ENCODE assay signal across 7 mouse cellular contexts in genomic region chr6:136173191-136173896, GRCm38 (mm10). TPM values are rescaled to one million over a fixed set of nuclear protein-coding genes. Genes with fewer than 3 reads are reported as not detected.
A peak's percentile ranks its signal among the peaks of the same experiment; 100 is the strongest.
DNase-seq lines count a peak whose midpoint lies in the region; ATAC-seq and TF ChIP-seq lines count a peak whose summit lies in the region.

Gene Grin2b (minus strand): TSS chr6:136173511.

- H3K4me2 ChIP-seq in embryonic facial prominence, embryonic 13.5 days, result peak within 1 kb of the TSS; percentile 98
- H3K4me2 ChIP-seq in hindbrain, embryonic 16.5 days (ENCODE audit: low read length), result peak within 1 kb of the TSS; percentile 82

- TF ChIP-seq CTCF in liver, adult 2 months (IDR thresholded peaks at IDR 0.05; ENCODE audit: low read depth, low read length), result peak; percentile 30; the same call in 1 of the 2 replicates

- H3K27ac ChIP-seq in embryonic facial prominence, embryonic 13.5 days, result no peak within 1 kb of the TSS
- H3K27ac ChIP-seq in hindbrain, embryonic 16.5 days (ENCODE audit: low read depth, low read length), result peak within 1 kb of the TSS; percentile 85
- no peak within 1 kb of the TSS for H3K27ac ChIP-seq in liver, adult 2 months (replicated peaks; ENCODE audit: insufficient read depth, low read depth, low read length)

- H3K36me3 ChIP-seq in embryonic facial prominence, embryonic 13.5 days, result no peaks in the 10 kb centered on the region
- H3K36me3 ChIP-seq in hindbrain, embryonic 16.5 days (ENCODE audit: control insufficient read depth, insufficient read depth, low read length), result no peaks in the 10 kb centered on the region
- no peaks in the 10 kb centered on the region for H3K36me3 ChIP-seq in liver, adult 2 months (ENCODE audit: control insufficient read depth, insufficient read depth, low read length)

- no peaks in the 10 kb centered on the region for H3K9me3 ChIP-seq in embryonic facial prominence, embryonic 13.5 days
- H3K9me3 ChIP-seq in hindbrain, embryonic 16.5 days (ENCODE audit: control insufficient read depth, low read length), result no peaks in the 10 kb centered on the region

- no peak for TF ChIP-seq POLR2A in liver, adult 2 months (IDR thresholded peaks at IDR 0.05; ENCODE audit: extremely low read depth, insufficient read depth, low read length)

- H3K9ac ChIP-seq in embryonic facial prominence, embryonic 13.5 days, result peak within 1 kb of the TSS; percentile 61
- H3K9ac ChIP-seq in hindbrain, embryonic 16.5 days (ENCODE audit: low read depth, low read length), result peak within 1 kb of the TSS; percentile 75
- no peak within 1 kb of the TSS for H3K9ac ChIP-seq in liver, adult 2 months (ENCODE audit: low read depth, low read length)

- peaks cover 20% of the 10 kb centered on the region for H3K4me1 ChIP-seq in embryonic facial prominence, embryonic 13.5 days
- peaks cover 8% of the 10 kb centered on the region for H3K4me1 ChIP-seq in hindbrain, embryonic 16.5 days (ENCODE audit: control insufficient read depth, insufficient read depth, low read depth, low read length)
- no peaks in the 10 kb centered on the region for H3K4me1 ChIP-seq in liver, adult 2 months (ENCODE audit: control insufficient read depth, insufficient read depth, low read length)

- 2% methylated on average over 19 of the region's 30 CpGs for WGBS in embryonic facial prominence, embryonic 13.5 days
- under 1% methylated on average over 22 of the region's 30 CpGs for WGBS in hindbrain, embryonic 16.5 days
- WGBS in liver, adult 2 months, result 3% methylated on average over 29 of the region's 30 CpGs

- peak within 1 kb of the TSS; percentile 54 for H3K4me3 ChIP-seq in embryonic facial prominence, embryonic 13.5 days
- peak within 1 kb of the TSS; percentile 64 for H3K4me3 ChIP-seq in hindbrain, embryonic 16.5 days (ENCODE audit: low read length)
- H3K4me3 ChIP-seq in liver, adult 2 months (ENCODE audit: insufficient read depth, low read depth, low read length), result peak within 1 kb of the TSS; percentile 18; the same call in 1 of the 2 replicates

- H3K79me2 ChIP-seq in liver, adult 2 months (ENCODE audit: control insufficient read depth, insufficient read depth, low read length), result no peaks in the 10 kb centered on the region

- peak; percentile 52 for ATAC-seq in embryonic facial prominence, embryonic 13.5 days (ENCODE audit: insufficient number of reproducible peaks, insufficient read depth, low FRiP score, low TSS enrichment, low read depth)
- ATAC-seq in hindbrain, embryonic 16.5 days, result peak; percentile 85

- peaks cover 70% of the 10 kb centered on the region for H3K27me3 ChIP-seq in embryonic facial prominence, embryonic 13.5 days
- no peaks in the 10 kb centered on the region for H3K27me3 ChIP-seq in hindbrain, embryonic 16.5 days (replicated peaks; ENCODE audit: control insufficient read depth, insufficient read depth, low read length)
- H3K27me3 ChIP-seq in liver, adult 2 months (ENCODE audit: control insufficient read depth, insufficient read depth, low read length), result no peaks in the 10 kb centered on the region

- DNase-seq in thymus, postnatal 4 days, result peak; percentile 6
- DNase-seq in thymus, postnatal 10 days (ENCODE audit: low spot score in 2 of 2), result no peak
- no peak for DNase-seq in liver, adult 2 months (ENCODE audit: extremely low read depth, low read depth, low spot score)
- peak; percentile 70 for DNase-seq in retina, embryonic 14.5 days (ENCODE audit: low spot score)
- DNase-seq in adrenal gland, adult 18-20 months (ENCODE audit: low spot score in 2 of 2), result no peak

RNA-seq across cellular contexts. Expression of gene Grin2b, which starts in this region (rescaled TPM):
- polyA plus RNA-seq in embryonic facial prominence, embryonic 13.5 days (2015; fragmentation: Nextera tagmentation; extraction: Ambion mirVana), result 6.1 and 6.4 TPM in 2 replicates
- 56.1 and 62.5 TPM in 2 replicates for polyA plus RNA-seq in hindbrain, embryonic 16.5 days (2015; fragmentation: Nextera tagmentation; extraction: Ambion mirVana)
- total RNA-seq in liver, adult 2 months (2014; rRNA removed), result 0.09 and 0.13 TPM in 2 replicates
- polyA plus RNA-seq in liver, adult 2 months (2012; rRNA removed), result under 0.01 and 0.01 TPM in 2 replicates
- total RNA-seq in adrenal gland, adult 18-20 months (2021), result under 1 TPM; 0.07 to 0.22 TPM

Comparison
In these comparisons a context has a peak if more than half of its experiments do, and no peak if none do; other contexts are left out.
1. DNase-seq: peak in thymus, postnatal 4 days (single experiment) and retina, embryonic 14.5 days (single experiment); none in thymus, postnatal 10 days (0 of 2), liver, adult 2 months (single experiment) and adrenal gland, adult 18-20 months (0 of 2).
2. Peak in every context shown above with its lines, with median percentiles within 50 percentile points of each other: H3K4me3 ChIP-seq.